Mouse (Mus musculus): ENCODE results near the gene Caskin2. TPM values are rescaled to one million over a fixed set of nuclear protein-coding genes. Genes with fewer than 3 reads are reported as not detected.

Gene Caskin2
- polyA plus RNA-seq, 1 experiment from 2014 or later, result 15.3 TPM

- H3K9ac ChIP-seq (ENCODE audit: low read length), result no peak overlapping the region
- 72% methylated on average over 5 of the region's 5 CpGs for WGBS
- no peak overlapping the region for H3K4me2 ChIP-seq (ENCODE audit: low read length)
- no peak for DNase-seq (ENCODE audit: low spot score)
- H3K4me3 ChIP-seq (ENCODE audit: low read depth, low read length), result no peak overlapping the region
- H3K27me3 ChIP-seq (replicated peaks; ENCODE audit: control insufficient read depth, insufficient read depth, low read length), result no peaks in the 10 kb centered on the region
- ATAC-seq (replicated peaks; ENCODE audit: low FRiP score, low TSS enrichment, low read depth), result peak; percentile 78
- peaks cover 23% of the 10 kb centered on the region for H3K36me3 ChIP-seq (ENCODE audit: control insufficient read depth, insufficient read depth, low read length)
- H3K9me3 ChIP-seq (ENCODE audit: control insufficient read depth, low read length), result peaks cover 8% of the 10 kb centered on the region; the same call in 1 of the 2 replicates
- peak overlapping the region; percentile 43; the same call in 1 of the 2 replicates for H3K27ac ChIP-seq (ENCODE audit: low read depth)
- peaks cover 36% of the 10 kb centered on the region for H3K4me1 ChIP-seq (replicated peaks; ENCODE audit: control insufficient read depth, insufficient read depth, low read length)
Observed at GRCm38 (mm10) chr11:115843891-115844239, 30.4 kb upstream of the Caskin2 start.

- Histone ChIP-seq H3K27me3 (replicated peaks; ENCODE audit: control insufficient read depth, insufficient read depth, low read length) (no peaks in the 10 kb centered on the region), H3K4me3 (ENCODE audit: low read depth, low read length) (no peak overlapping the region), H3K36me3 (ENCODE audit: control insufficient read depth, insufficient read depth, low read length) (peaks cover 23% of the 10 kb centered on the region), H3K4me2 (ENCODE audit: low read length) (no peak overlapping the region), H3K9me3 (ENCODE audit: control insufficient read depth, low read length) (peaks cover 8% of the 10 kb centered on the region; the same call in 1 of the 2 replicates), H3K9ac (ENCODE audit: low read length) (no peak overlapping the region), H3K27ac (ENCODE audit: low read depth) (peak overlapping the region; percentile 85), H3K4me1 (replicated peaks; ENCODE audit: control insufficient read depth, insufficient read depth, low read length) (peaks cover 40% of the 10 kb centered on the region)
- 74% methylated on average over 13 of the region's 14 CpGs for WGBS
- no peak for ATAC-seq (replicated peaks; ENCODE audit: low FRiP score, low TSS enrichment, low read depth)
- no peak for DNase-seq (ENCODE audit: low spot score)
Observed at GRCm38 (mm10) chr11:115843141-115843890, 29.9 kb upstream of the Caskin2 start.

DNA sequence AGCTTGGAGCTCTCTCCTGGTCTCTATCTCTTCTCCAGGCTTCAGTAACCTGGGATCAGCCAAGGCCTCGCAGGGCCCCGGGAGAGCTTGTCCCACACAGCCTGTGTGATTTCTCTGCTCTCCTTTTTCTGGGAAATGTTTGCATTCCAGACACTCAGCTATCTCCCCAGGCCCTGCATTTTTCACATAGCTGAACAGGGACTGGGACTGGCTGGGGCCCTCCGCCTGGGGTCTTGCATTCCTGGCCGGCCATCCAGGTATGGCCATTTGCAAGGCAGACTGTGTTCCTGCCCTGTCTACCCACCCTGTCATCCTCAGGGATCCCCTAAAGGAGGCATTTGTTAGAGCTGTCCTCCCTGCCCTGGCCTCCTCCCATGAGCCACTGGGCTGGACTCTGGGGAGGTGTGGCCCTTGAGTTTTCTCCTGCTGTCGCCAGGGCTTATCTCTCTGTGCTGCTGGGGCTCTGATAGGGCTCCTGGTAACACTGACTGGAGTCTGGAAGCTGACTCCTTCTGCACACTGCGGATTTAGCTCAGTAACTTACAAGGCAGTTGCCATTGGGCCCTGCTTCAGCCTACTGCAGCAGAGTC lies 28.6 kb upstream of the Caskin2 start:
- Histone ChIP-seq H3K9ac (ENCODE audit: low read length) (no peak overlapping the region), H3K4me3 (ENCODE audit: low read depth, low read length) (no peak overlapping the region), H3K4me2 (ENCODE audit: low read length) (0 out of 2 replicates have a peak overlapping the region, but pooled peaks have one; percentile 13), H3K9me3 (ENCODE audit: control insufficient read depth, low read length) (peaks cover 8% of the 10 kb centered on the region; the same call in 1 of the 2 replicates), H3K4me1 (replicated peaks; ENCODE audit: control insufficient read depth, insufficient read depth, low read length) (peaks cover 44% of the 10 kb centered on the region), H3K27me3 (replicated peaks; ENCODE audit: control insufficient read depth, insufficient read depth, low read length) (no peaks in the 10 kb centered on the region), H3K27ac (ENCODE audit: low read depth) (peak overlapping the region; percentile 85), H3K36me3 (ENCODE audit: control insufficient read depth, insufficient read depth, low read length) (peaks cover 17% of the 10 kb centered on the region)
- DNase-seq (ENCODE audit: low spot score) (peak; percentile 75), ATAC-seq (replicated peaks; ENCODE audit: low FRiP score, low TSS enrichment, low read depth) (peak; percentile 11; the same call in 1 of the 2 replicates)
- 12% methylated on average over 6 of the region's 6 CpGs for WGBS

DNA sequence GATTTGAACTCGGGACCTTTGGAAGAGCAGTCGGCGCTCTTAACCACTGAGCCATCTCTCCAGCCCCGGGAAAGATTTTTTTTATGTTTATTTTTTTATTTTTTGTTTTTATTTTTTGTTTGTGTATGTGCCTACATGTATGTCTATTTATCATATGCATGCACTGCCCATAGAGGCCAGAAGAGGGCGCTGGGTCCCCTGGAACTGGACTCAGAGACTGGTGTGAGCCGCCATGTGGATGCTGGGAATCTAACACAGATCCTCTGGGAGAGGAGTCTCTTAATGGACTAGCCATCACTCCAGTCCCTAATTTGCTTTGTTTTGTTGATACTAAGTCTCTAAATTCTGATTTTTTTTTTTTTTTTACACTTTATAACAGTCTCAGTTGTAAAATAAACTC lies 27.6 kb upstream of the Caskin2 start:
- no peak for ATAC-seq (replicated peaks; ENCODE audit: low FRiP score, low TSS enrichment, low read depth)
- peaks cover 47% of the 10 kb centered on the region for H3K4me1 ChIP-seq (replicated peaks; ENCODE audit: control insufficient read depth, insufficient read depth, low read length)

DNA sequence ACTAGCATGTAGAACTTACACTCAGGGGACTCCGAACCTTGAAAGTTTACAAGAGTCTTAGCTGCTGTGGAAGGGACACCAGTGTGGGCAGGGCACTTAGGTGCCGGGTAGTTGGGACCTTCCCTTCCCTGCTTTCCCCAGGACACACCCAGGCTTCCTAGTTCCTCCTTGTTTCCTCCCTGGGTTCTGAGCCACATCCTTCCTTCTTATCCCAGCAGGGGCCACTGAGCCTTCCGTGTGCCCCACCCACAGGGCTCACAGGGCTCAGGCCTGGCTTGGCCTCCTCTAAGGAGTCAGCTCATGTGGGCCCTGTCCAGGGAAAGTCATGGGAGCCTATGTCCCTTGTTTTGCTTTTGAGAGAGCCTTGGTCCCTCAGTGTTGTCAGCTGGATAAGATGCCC lies 26.3 kb upstream of the Caskin2 start:
- ATAC-seq (replicated peaks; ENCODE audit: low FRiP score, low TSS enrichment, low read depth) (no peak), DNase-seq (ENCODE audit: low spot score) (no peak)
- H3K9me3 ChIP-seq (ENCODE audit: control insufficient read depth, low read length), result no peaks in the 10 kb centered on the region
- H3K27ac ChIP-seq (ENCODE audit: low read depth), result peak overlapping the region; percentile 43; the same call in 1 of the 2 replicates
- H3K9ac ChIP-seq (ENCODE audit: low read length), result no peak overlapping the region
- H3K36me3 ChIP-seq (ENCODE audit: control insufficient read depth, insufficient read depth, low read length), result no peaks in the 10 kb centered on the region
- no peak overlapping the region for H3K4me3 ChIP-seq (ENCODE audit: low read depth, low read length)
- H3K4me1 ChIP-seq (replicated peaks; ENCODE audit: control insufficient read depth, insufficient read depth, low read length), result peaks cover 47% of the 10 kb centered on the region
- H3K27me3 ChIP-seq (replicated peaks; ENCODE audit: control insufficient read depth, insufficient read depth, low read length), result no peaks in the 10 kb centered on the region
- WGBS, result 67% methylated on average over 3 of the region's 3 CpGs
- H3K4me2 ChIP-seq (ENCODE audit: low read length), result no peak overlapping the region

More for the DNA sequence above, 27.6 kb upstream of the Caskin2 start:
- no peak overlapping the region for H3K4me2 ChIP-seq (ENCODE audit: low read length)
- H3K9me3 ChIP-seq (ENCODE audit: control insufficient read depth, low read length), result peaks cover 8% of the 10 kb centered on the region; the same call in 1 of the 2 replicates
- H3K4me3 ChIP-seq (ENCODE audit: low read depth, low read length), result no peak overlapping the region
- WGBS, result 86% methylated on average over 6 of the region's 6 CpGs
- no peak for DNase-seq (ENCODE audit: low spot score)
- H3K27ac ChIP-seq (ENCODE audit: low read depth), result peak overlapping the region; percentile 85
- peaks cover 10% of the 10 kb centered on the region; the same call in 1 of the 2 replicates for H3K36me3 ChIP-seq (ENCODE audit: control insufficient read depth, insufficient read depth, low read length)
- no peak overlapping the region for H3K9ac ChIP-seq (ENCODE audit: low read length)
- H3K27me3 ChIP-seq (replicated peaks; ENCODE audit: control insufficient read depth, insufficient read depth, low read length), result no peaks in the 10 kb centered on the region

- 39% methylated on average over 4 of the region's 4 CpGs for WGBS
- no peak for DNase-seq (ENCODE audit: low spot score)
- no peaks in the 10 kb centered on the region for H3K9me3 ChIP-seq (ENCODE audit: control insufficient read depth, low read length)
- H3K4me1 ChIP-seq (replicated peaks; ENCODE audit: control insufficient read depth, insufficient read depth, low read length), result peaks cover 55% of the 10 kb centered on the region
- no peak overlapping the region for H3K4me3 ChIP-seq (ENCODE audit: low read depth, low read length)
- H3K4me2 ChIP-seq (ENCODE audit: low read length), result 0 out of 2 replicates have a peak overlapping the region, but pooled peaks have one; percentile 2
- no peak overlapping the region for H3K9ac ChIP-seq (ENCODE audit: low read length)
- no peaks in the 10 kb centered on the region for H3K36me3 ChIP-seq (ENCODE audit: control insufficient read depth, insufficient read depth, low read length)
- peak overlapping the region; percentile 43 for H3K27ac ChIP-seq (ENCODE audit: low read depth)
- no peak; the same call in 1 of the 2 replicates for ATAC-seq (replicated peaks; ENCODE audit: low FRiP score, low TSS enrichment, low read depth)
- H3K27me3 ChIP-seq (replicated peaks; ENCODE audit: control insufficient read depth, insufficient read depth, low read length), result no peaks in the 10 kb centered on the region
Observed at GRCm38 (mm10) chr11:115838895-115839311, 25.5 kb upstream of the Caskin2 start.

DNA sequence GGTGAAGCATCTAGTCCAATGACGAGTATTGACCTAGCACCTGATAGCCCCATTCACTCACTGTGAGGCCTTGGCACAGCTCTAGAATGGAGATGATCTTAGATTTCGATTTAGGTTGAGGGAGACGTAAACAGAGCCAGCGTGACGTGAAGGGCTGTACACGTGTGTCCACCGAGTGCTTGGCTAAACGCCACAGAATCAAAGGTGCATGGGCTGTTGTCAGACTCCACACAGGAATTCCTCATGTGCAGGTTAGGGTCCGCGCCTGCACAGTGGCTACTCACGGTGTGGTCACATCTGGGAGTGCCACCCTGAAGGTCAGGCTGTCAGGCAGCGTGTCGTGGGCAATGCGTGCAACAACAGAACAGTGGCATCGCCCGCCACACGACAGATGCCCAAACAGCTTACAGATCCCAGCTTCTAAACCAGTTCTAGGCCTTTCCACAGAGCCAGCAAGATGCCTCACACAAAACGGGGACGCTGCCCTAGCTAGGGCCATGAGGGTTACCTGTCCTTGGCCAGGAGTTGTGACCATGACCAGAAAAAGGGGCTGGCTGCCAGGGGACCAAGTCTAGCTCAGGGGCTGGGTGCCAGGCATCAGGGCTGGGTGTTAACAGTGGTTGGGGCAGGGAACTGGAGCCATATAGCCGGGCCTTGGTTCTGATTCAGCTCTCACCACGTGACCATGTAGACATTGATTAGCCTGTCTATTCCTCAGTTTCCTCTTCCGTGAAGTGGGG lies 24.3 kb upstream of the Caskin2 start:
- DNase-seq (ENCODE audit: low spot score) (no peak), ATAC-seq (replicated peaks; ENCODE audit: low FRiP score, low TSS enrichment, low read depth) (no peak)
- 88% methylated on average over 22 of the region's 22 CpGs for WGBS
- H3K4me1 ChIP-seq (replicated peaks; ENCODE audit: control insufficient read depth, insufficient read depth, low read length), result peaks cover 61% of the 10 kb centered on the region
- H3K36me3 ChIP-seq (ENCODE audit: control insufficient read depth, insufficient read depth, low read length), result no peaks in the 10 kb centered on the region
- no peak overlapping the region for H3K9ac ChIP-seq (ENCODE audit: low read length)
- H3K27me3 ChIP-seq (replicated peaks; ENCODE audit: control insufficient read depth, insufficient read depth, low read length), result no peaks in the 10 kb centered on the region
- no peak overlapping the region for H3K4me3 ChIP-seq (ENCODE audit: low read depth, low read length)
- H3K4me2 ChIP-seq (ENCODE audit: low read length), result no peak overlapping the region
- H3K9me3 ChIP-seq (ENCODE audit: control insufficient read depth, low read length), result no peaks in the 10 kb centered on the region
- H3K27ac ChIP-seq (ENCODE audit: low read depth), result peak overlapping the region; percentile 43; the same call in 1 of the 2 replicates

GRCm38 (mm10) chr11:115836656-115837395 lies 23.4 kb upstream of the Caskin2 start:
- peaks cover 61% of the 10 kb centered on the region for H3K4me1 ChIP-seq (replicated peaks; ENCODE audit: control insufficient read depth, insufficient read depth, low read length)
- H3K27ac ChIP-seq (ENCODE audit: low read depth), result no peak overlapping the region
- no peaks in the 10 kb centered on the region for H3K27me3 ChIP-seq (replicated peaks; ENCODE audit: control insufficient read depth, insufficient read depth, low read length)
- H3K4me2 ChIP-seq (ENCODE audit: low read length), result no peak overlapping the region
- no peaks in the 10 kb centered on the region for H3K9me3 ChIP-seq (ENCODE audit: control insufficient read depth, low read length)
- no peak overlapping the region for H3K4me3 ChIP-seq (ENCODE audit: low read depth, low read length)
- no peaks in the 10 kb centered on the region for H3K36me3 ChIP-seq (ENCODE audit: control insufficient read depth, insufficient read depth, low read length)
- ATAC-seq (replicated peaks; ENCODE audit: low FRiP score, low TSS enrichment, low read depth) (no peak), DNase-seq (ENCODE audit: low spot score) (no peak)
- H3K9ac ChIP-seq (ENCODE audit: low read length), result no peak overlapping the region
- WGBS, result 51% methylated on average over 11 of the region's 11 CpGs

Data from intestine, embryonic 14.5 days (tissue).